Mouse (Mus musculus) CH12.LX (cell line): ENCODE results near the gene Tnfaip8l2.
"Not testable (repeated sequence)": the region's sequence is repeated elsewhere in the genome, so short reads cannot be mapped to it uniquely, and the experiment has no call there.

Experiments
- CTCF ChIP-seq, 2 experiments: IDR thresholded peaks in 1 of 2; conservative IDR thresholded peaks in 1 of 2; 2 replicates each; pipeline ENCODE4 v1.5.1; 2011 to 2012; ENCODE audit warnings: low read depth in 2 of 2, low read length in 2 of 2, improper control_type of control experiment in 1 of 2, inconsistent platforms in 1 of 2, mild to moderate bottlenecking in 1 of 2, moderate library complexity in 1 of 2
- ELF1 ChIP-seq: IDR thresholded peaks from 2 replicates; pipeline ENCODE4 v1.6.1; 2014; ENCODE audit warnings: low read depth, mild to moderate bottlenecking, inconsistent platforms, low read length, improper control_type of control experiment
- POLR2A ChIP-seq: IDR thresholded peaks from 2 replicates; pipeline ENCODE4 v1.6.1; 2011; ENCODE audit warnings: low read depth, mild to moderate bottlenecking, improper control_type of control experiment, low read length

- not testable (repeated sequence) for TF ChIP-seq CTCF (conservative IDR thresholded peaks at IDR 0.05 in 1 of 2, IDR thresholded peaks at IDR 0.05 in 1 of 2; ENCODE audit: low read depth in 2 of 2, low read length in 2 of 2); ELF1; POLR2A
Observed at GRCm38 (mm10) chr3:95107308-95107707, 34.9 kb downstream of the Tnfaip8l2 start.
